Mouse (Mus musculus) adrenal gland, postnatal 25 days (tissue): ENCODE measurements around the gene Prnp. TPM values are rescaled to one million over a fixed set of nuclear protein-coding genes. Genes with fewer than 3 reads are reported as not detected.

ENCODE experiments used
- DNase-seq: peaks from one replicate; pipeline ENCODE4 v3.0.0; 2021; ENCODE audit warnings: mixed read lengths
- long read RNA-seq: library from polyadenylated mRNA; stranded (forward); transcript quantifications from one replicate; pipeline ENCODE4 v2.0.0, GENCODE M21; 2021
- total RNA-seq: library from RNA; stranded (reverse); gene quantifications from 2 replicates; pipeline ENCODE4 v1.2.3, GENCODE M21; 2021

Prnp gene
- total RNA-seq = 72.9 and 75.5 TPM in 2 replicates
- long read RNA-seq, transcript Prnp-201 (3 exons, 2,184 nt) = major isoform, 102 of 107 reads
- long read RNA-seq, partial matches to known transcripts = 1 of 107 reads
- long read RNA-seq, other reads (novel, unspliced or antisense) = 4 of 107 reads

DNA sequence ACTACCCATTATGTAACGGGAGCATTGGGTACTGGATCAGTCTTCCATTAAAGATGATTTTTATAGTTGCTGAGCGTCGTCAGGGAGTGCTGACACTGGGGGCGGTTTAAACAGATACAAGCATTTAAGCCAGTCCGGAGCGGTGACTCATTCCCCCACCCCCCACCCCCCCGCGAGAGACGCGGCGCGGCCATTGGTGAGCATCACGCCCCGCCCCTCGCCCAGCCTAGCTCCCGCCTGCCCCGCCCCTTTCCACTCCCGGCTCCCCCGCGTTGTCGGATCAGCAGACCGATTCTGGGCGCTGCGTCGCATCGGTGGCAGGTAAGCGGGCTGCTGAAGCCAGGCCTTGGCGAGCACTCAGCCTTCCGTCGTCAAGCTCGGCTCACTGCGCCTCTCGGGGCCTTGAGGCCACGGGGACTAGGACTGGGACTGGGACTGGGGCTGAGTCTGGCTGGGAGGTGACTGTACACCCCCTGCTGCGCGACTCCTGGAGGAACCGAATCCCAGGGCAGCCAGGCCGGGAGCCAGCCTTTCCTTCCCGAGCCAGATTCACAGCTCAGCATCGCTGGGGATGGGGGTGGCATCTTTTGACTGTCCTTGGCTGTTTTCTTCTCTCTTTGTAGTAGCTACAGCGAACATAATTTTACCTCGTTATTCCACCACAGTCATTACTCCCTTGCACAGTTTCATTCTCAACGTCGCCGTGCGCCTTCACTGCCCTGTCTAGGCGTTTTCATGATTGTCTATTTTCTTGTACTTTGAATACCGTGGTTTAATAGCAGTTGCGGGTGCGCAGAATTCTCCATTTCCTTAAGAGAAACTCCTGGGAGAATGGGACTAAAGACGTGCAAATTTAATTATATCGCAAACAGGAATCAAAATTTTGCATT is at the start of gene Prnp, which contains the start of gene Prn:
Gene Prnp, plus strand, starts transcription at position 246 of the 890 bp plus-strand sequence.
Gene Prn, plus strand, starts transcription at position 275 of the 890 bp plus-strand sequence.
- DNase-seq = peak; percentile 94

DNA sequence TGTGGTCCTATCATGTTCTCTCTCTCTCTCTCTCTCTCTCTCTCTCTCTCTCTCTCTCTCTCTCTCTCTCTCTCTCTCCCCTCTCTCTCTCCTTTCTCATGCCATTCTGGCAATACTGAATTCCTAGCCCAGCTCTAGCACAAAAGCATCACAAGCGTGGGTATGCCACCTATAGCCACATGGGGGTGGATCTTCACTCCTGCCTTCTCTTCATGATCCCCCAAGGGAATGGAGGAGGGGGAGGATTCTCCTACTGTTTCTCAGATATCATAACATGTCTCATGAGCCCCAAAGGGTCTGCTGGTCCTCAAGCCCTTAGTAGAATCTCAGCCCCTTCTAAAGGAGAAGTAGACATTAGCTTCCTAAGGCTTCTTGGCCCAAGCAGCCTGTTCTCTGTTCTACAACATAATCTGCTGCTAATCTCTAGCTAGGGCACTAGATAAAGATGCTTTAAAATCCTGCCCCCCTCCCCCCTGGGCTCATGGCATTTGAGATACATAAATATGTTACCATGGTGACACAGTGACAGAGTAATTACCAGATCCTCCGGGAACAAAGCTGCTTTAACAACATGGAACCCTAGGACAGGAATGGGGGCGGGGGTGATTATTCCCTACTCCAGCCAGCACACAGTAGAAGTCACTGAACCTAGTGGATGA is 47.0 kb upstream of the Prnp start:
- no peak for DNase-seq

DNA sequence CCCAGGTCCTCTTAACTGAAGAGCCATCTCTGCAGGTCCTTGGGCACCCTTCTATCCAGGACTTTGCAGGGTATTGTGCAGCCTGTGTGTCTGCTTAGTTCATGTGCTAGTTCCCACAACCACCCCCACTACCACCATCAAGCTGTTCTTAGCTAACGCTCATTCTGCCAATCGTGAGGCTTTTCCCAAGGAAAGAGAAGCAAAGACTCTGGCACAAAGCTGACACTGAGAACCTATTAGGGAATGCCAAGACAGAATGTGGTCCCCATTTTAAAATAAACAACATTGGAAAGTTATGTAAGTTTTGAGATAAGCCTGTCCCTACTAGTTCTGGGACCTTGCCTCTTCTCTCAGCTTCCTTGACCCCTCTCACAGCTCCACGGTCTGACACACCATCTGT is 46.3 kb upstream of the Prnp start:
- no peak for DNase-seq

DNA sequence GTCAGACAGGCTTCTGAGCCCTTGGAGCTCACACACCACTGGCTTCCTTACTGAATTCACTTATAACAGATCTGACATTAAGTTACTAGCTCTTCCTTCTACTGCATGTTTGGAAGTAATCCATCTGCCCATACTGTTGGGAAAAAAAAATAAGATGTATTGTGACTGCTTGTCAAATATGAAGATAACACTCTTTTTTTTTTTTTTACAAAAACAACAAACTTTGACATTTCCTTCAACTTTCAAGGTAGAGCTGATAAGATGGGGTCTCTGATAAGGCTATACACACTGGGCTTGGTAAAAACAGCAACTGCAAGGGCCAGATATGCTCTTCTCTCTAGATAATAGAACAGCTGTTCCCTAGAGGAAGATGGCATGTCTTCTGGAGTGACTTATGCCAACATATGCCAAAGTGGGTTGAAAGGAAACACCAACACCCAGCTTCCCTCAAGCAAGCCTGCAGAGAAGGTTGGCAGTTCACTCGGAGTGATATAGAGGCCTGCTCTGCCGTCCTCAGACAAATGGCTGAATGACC is 45.4 kb upstream of the Prnp start:
- no peak for DNase-seq

DNA sequence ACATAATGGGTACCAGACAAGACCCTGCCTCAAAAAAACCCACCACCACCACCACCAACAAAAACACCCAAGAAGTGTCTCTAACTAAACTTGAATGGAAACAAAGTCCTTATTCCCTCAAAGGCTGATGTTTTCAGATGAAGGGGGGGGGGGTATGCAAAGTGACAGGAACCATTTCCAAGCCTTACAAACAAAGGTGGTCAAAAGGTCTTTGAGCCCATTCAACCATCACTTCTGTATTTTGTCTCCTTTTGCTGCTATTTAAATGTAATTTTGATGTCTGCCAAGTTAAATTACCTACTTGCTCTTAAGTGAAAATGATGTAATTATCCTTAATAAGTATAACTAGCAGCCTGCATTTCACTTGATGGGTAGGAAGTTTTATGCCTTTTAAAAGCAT is 43.1 kb upstream of the Prnp start:
- DNase-seq = no peak

DNA sequence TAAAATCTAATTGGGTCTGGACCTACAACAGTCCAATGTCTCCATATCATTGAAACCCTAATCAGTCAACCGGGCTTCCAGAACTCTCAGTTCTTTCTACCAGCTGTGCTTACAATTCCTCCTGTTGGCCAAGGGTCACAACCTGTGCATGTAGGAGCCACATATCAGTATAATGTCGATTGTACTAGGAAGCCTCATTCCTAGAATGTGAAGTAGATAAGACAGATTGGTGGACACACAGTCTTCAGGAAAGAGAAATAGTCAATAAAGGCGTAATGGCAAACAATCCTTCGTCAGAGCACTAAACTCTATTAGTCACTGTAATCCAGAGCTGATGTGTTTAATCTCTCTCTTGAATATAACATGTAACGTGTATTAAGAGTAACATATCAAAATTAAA is 40.7 kb upstream of the Prnp start:
- DNase-seq = no peak

DNA sequence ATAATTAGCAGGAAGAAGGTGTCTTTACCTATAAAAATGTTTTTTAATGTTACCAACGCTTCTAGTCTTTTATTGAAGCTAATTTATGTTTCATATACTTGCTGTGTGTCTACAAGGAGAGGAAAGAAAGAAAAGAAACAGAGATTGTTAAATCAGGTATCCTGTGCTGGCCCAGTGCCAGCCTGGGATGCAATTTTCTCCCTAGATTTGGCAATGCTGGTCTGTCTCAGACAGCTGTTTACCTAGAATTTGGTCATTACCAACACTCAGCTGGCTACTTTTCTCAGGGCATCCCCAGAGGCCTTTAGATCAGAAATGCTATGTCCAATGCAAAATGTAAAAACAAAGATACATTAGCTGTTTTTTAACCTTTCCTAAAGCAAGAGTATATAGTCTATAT is 36.4 kb upstream of the Prnp start:
- peak; percentile 12 for DNase-seq

DNA sequence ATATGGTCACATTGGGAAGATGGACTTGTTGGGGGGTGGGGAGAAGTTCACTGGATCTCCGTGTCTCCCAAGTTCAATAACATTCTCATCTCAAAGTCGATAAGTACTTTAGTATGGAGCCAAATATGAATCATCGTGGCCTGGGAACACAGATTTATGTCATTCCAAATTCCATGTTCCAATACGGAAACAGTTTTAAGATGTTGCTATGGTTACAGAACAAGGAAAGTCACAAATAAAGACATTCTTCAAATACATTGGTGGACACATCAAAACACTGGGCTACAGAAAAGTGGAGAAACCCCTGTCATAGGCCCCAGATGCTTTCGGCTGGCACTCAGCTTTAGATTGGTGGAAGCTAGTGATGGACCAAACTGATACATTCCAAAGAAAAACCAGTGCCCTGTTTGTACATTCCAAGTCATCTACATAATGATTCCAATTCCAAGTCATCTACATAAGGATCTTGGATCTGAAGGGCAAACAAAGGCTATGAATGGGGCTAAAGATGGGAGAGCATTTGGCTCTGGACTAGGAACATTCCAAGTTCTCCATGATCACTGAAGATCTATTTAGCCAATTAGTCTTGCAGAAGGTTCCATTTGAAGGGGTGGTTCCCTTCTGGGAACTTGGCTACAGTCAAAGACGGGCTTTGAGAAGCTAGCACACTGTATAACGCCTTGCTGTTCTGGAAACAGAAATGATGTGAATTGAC is 33.0 kb upstream of the Prnp start:
- DNase-seq = no peak

DNA sequence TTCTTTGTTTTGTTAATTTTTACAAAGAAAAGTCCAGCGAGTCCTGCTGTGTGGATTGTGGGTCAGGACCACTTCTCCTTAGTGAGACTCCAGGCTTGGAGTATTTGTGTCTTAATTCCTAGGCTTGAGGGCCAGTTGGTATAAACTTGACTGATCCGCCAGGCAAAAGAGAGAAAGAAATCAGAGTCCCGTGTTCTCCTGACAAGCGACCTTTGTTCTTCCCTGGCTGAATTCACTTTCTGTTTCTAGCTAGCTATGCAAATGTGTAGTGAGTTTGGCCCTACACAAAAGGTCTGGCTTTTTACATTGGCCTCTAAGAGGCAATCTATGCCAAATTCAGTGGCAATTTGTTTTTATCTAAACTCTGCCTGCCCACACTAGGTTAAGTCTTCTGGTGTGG is 28.0 kb upstream of the Prnp start:
- DNase-seq = no peak

DNA sequence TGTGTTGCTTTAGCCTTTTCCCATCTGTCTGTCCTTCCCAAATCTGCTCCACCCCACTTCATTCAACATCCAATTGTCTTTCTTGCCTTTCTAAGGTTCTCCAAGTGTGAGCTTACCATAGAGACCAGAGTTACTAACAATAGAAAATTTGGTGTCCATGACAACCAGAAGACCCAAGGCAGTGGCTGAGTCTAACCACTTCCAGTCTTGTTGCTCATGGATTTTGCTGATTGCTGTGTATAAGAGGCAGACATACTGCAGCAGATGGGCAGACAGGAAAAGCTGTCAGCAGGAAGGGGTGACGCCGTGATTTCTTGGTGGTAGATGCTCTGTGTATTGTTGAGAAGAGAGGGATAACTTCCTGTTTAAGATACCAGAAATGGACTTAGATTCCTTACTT is 26.6 kb upstream of the Prnp start:
- DNase-seq = no peak

DNA sequence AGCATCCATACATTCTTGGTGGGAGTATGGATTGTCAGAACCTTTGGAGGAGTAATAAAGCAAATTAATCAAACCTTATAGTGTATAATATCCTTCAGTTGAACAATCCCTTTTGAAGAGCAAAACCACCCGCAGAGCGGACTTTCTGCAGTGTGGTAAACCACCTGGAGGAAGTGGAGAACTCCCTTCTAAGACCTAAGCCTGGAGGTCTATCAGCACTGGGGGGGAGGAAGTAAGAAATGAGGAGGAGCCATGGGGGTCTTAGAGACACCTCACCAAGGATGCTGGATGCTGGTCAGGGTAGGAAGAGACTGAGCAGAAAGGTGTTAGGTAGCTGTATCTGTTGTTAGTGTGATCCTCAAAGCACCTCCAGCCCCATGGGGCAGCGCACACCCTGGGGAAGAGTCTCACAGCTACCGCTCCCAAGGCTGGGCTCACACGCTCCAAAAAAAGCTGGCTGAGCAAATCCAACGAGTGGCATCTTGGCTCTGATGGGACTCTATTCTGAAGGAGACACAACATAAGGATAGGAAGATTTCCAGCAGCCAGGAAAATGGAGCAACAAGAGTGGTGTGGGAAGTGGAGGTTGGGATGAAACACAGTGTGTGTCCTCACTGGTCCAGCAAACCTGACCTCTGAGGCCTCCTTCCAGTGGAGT is 23.1 kb upstream of the Prnp start:
- DNase-seq = no peak

DNA sequence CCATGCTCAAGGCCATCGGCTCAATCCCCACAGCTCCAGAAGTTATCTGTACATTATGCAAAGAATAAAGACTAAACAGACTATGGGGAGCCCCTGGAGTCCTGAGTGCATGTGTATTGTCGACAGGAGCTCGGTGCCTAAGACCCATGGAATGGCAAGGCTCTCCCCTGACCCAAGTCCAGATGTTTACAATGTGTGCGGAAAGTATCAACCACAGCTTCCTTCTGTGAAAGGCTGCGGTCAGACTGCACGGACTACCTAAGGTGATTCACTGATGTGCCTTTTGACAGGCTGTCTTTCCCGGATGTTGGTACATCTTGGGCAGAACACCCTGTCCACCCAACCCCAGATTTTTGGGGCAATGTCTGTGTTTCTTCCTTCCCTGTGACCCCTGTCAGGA is 21.5 kb upstream of the Prnp start:
- DNase-seq = no peak

DNA sequence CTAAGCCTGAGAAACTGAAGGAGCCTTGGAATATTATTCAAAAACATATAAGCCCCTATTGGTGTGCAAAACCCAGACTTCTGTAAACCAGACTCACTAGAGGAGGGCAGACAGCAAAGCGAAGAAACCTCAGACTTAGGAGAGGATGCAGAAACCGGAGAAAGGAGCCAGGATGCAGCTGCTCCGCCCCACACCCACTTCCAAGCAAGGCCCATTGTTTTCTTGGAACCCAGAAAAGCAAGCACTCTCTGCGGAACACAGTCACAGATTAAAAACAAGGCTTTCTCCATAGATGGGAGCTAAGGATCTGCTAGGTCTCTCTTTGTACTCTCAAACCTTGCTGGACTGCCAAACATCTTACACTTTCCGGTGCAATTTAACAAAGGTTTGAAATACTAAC is 17.2 kb upstream of the Prnp start:
- no peak for DNase-seq

DNA sequence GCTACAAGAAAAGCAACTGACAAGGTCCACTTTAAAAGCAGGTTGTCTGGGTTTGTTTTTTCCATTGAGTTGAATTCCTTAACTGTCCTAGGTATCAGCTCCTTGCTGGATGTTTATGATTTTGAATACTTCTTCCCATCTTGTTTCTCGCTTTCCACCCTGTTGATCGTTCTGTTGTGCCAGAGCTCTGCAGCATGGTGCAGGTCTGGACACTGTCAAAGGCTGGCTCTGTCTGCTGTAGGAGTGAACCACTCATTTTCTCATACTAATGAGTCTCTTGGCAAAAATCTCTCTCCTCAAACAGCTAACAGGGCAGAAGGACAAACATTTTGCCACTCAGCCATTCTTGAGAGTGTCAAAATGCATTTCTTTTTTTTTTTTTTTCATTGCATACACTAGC is 14.6 kb upstream of the Prnp start:
- no peak for DNase-seq

DNA sequence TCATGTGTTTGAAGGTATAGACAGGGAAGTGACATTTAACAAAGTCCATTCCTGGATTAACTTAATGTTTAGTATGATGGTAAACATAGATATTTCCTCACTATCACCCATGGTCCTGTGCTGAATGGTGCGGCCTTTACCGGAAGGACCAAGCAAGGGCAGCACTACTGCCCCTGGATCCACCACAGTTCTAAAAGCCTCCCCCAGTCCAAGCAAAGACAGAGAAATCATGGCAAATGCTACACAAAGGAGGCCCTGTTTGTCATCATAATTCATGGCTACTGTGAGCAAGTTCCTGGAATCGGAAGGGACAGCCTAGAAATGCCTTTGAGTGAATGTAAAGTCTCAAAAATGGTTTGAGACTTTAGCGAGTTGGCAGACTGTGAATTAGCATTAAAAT is 13.7 kb upstream of the Prnp start:
- no peak for DNase-seq

DNA sequence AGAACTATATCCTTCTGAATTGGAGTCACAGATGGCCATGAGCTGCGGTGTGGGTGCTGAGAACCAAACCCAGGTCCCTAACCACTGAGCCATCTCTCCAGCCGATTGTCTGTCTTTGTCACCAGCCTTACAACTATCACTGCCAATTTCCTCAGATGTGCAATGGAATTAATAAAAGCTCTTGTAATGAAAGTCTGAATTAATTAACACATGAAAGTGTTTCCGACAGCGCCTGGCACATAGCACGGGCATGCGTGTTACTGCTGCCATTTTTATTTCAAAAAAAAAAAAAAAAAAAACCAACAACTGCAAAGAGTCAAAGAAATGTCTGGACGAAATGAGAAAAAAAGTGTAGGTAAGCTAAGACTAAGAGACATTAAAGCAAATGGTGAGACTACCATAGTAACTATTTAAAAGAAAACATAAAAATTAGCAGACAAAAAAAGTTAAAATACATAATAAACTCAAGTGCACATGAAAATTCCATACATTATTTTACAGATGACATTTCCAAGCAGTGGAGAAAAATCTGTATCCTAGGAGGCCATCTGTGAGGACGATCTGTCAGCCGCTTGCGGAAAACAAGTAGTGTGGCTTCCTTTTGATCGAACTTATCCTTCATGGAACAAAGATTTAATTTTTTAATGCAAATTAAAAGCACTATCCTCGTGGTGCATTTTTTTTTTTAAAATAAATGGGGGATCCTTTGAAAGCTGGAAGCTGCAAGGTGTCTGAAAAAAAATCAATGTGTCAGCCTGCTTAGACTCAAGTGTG is 12.2 kb upstream of the Prnp start:
- DNase-seq = no peak

DNA sequence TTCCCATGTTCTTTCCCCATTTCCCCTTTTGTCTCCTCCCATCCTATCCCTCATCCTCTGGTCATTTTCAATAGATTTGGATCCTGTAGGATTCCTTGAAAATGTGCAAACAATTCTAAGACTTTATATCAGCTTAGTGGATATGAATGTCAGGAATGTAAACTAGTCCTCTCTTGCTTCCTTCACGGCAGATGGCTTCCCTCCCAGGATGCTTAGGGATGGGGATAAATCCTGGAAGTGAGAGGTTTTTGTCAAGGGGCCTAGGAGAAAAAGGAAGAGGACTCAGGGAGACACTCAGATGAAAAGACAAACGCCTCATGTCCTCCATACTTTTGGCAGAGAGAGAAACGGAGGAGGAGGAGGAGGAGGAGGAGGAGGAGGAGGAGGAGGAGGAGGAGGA is 7.3 kb upstream of the Prnp start:
- DNase-seq = no peak

DNA sequence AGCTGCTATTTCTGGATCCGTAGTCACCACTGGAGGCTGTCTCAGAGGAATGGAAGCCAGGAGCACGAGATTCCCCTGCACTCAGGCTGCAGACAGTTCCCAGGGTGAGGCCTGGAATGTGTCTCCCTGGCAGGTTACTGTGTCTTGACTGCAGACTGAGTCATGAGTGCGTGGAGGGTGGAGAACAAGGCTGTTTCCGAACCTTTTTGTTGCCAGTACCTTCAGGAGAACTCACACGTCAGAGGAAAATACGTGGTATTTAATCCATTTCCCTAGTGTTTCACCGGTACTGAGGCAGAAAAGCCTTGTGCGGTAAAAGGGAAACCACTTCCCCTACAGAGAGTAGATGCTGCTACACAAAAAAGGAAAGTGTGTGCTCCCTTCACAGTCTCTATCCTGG is 6.9 kb upstream of the Prnp start:
- no peak for DNase-seq

DNA sequence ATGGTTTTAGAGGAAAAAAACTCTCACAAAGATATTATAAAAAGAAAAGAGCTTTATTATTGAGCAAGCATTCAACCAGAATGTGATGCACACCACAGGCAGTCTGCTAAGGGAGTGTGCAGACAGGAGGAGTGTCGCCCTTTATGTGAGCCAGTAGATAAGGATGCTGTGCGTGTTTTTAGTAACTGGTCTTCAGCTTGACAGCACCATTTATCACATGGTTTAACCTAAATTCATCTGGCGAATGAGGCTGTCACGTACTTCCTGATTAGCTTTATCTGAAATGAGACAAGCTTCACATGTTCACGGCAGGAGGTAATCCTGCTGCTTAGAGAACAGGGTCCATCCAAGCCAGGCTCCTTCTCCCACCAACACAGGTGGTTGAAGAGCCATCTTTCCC is 4.7 kb upstream of the Prnp start:
- DNase-seq = no peak

DNA sequence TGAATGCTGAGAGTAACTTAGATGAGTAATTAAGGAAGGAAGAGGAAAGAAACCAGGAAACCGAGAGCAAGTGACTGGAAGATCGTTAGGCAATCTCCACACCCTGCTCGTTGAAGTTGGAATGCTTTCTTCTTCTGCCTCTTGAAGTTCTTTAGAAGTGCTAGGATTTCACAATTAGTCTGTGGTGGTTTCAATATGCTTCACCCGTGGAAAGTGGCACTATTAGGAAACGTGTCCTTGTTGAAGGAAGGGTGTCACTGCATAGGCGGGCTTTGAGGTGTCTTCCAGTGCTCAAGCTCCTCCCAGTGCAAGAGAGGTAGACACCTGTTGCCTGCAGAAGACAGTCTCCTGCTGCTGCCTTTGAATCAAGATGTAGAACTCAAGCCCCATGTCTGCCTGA is 4.0 kb upstream of the Prnp start:
- DNase-seq = no peak

DNA sequence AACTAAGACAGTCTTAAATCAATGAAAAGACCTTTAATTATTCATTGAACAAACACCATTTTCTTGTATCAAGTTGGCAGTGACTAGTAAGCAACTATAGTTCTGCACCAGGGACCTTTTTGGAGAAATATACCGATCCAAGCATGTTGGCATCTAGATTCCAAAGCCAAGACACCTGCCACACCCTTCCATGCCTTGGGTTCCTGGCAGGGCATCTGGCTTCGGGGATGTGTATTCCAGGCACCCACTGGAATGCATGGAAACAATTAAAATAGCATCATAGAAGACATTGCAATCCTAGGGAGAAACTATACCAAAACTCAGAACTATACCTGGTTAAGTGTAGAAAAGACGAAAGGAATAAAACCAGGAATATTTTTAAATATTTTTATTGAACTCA is 3.5 kb upstream of the Prnp start:
- no peak for DNase-seq
